Mouse (Mus musculus): Measurements from ENCODE around the gene Slc48a1.
A peak's percentile ranks its signal among the peaks of the same experiment; 100 is the strongest.

Slc48a1 gene

GRCm38 (mm10) chr15:97781961-97782748, 3.8 kb downstream of the Slc48a1 start:
- DNase-seq (ENCODE audit: low read depth): no peak

GRCm38 (mm10) chr15:97782749-97783105, 4.4 kb downstream of the Slc48a1 start:
- peak; percentile 84 for DNase-seq (ENCODE audit: low read depth)

- peak; percentile 94 for DNase-seq (ENCODE audit: low read depth)
These were observed 5.8 kb downstream of the Slc48a1 start for GRCm38 (mm10) chr15:97784092-97784559.

GRCm38 (mm10) chr15:97784561-97785161, 6.3 kb downstream of the Slc48a1 start:
- no peak for DNase-seq (ENCODE audit: low read depth)

- DNase-seq (ENCODE audit: low read depth): peak; percentile 40
These were observed 7.6 kb downstream of the Slc48a1 start for GRCm38 (mm10) chr15:97785731-97786411.

- peak; percentile 66 for DNase-seq (ENCODE audit: low read depth)
These were observed 8.2 kb downstream of the Slc48a1 start for GRCm38 (mm10) chr15:97786412-97787112.

GRCm38 (mm10) chr15:97787148-97787798, 9.0 kb downstream of the Slc48a1 start:
- no peak for DNase-seq (ENCODE audit: low read depth)

- DNase-seq (ENCODE audit: low read depth): peak; percentile 56
These were observed 9.7 kb downstream of the Slc48a1 start for GRCm38 (mm10) chr15:97787799-97788667.

GRCm38 (mm10) chr15:97788821-97789220, 10.5 kb downstream of the Slc48a1 start:
- DNase-seq (ENCODE audit: low read depth): no peak

GRCm38 (mm10) chr15:97789761-97790505, 11.6 kb downstream of the Slc48a1 start:
- DNase-seq (ENCODE audit: low read depth): peak; percentile 82

- DNase-seq (ENCODE audit: low read depth): no peak
These were observed 12.9 kb downstream of the Slc48a1 start for GRCm38 (mm10) chr15:97791126-97791700.

- DNase-seq (ENCODE audit: low read depth): no peak
These were observed 15.2 kb downstream of the Slc48a1 start for GRCm38 (mm10) chr15:97793386-97794153.

GRCm38 (mm10) chr15:97794268-97794667, 15.9 kb downstream of the Slc48a1 start:
- DNase-seq (ENCODE audit: low read depth): peak; percentile 59

GRCm38 (mm10) chr15:97795559-97796235, 17.4 kb downstream of the Slc48a1 start:
- DNase-seq (ENCODE audit: low read depth): no peak

GRCm38 (mm10) chr15:97796674-97797310, 18.5 kb downstream of the Slc48a1 start:
- no peak for DNase-seq (ENCODE audit: low read depth)

GRCm38 (mm10) chr15:97798134-97798533, 19.8 kb downstream of the Slc48a1 start:
- DNase-seq (ENCODE audit: low read depth): no peak

GRCm38 (mm10) chr15:97799446-97799845, 21.1 kb downstream of the Slc48a1 start:
- DNase-seq (ENCODE audit: low read depth): no peak

GRCm38 (mm10) chr15:97800853-97801252, 22.5 kb downstream of the Slc48a1 start:
- DNase-seq (ENCODE audit: low read depth): no peak

Measured in induced T-regulatory cell, adult 2 months (primary cell).